Mouse (Mus musculus): Measurements from ENCODE around the gene Ptprc. TPM values are rescaled to one million over a fixed set of nuclear protein-coding genes. Genes with fewer than 3 reads are reported as not detected.
A peak's percentile ranks its signal among the peaks of the same experiment; 100 is the strongest.

The Ptprc gene
- total RNA-seq, 2 experiments from 2014 or later, result 1.3 to 1.6 TPM

GRCm38 (mm10) chr1:138083707-138084106 is 91.8 kb downstream of the Ptprc start:
- intact Hi-C loops (cut with DNase I; ENCODE audit: low total_unique reads), result no loop called here
- no peak for DNase-seq

- intact Hi-C loops (cut with DNase I; ENCODE audit: low total_unique reads), result no loop called here
These were observed 95.2 kb downstream of the Ptprc start for GRCm38 (mm10) chr1:138080308-138080707.

GRCm38 (mm10) chr1:138044196-138044945 is 131.1 kb downstream of the Ptprc start:
- intact Hi-C loops (cut with DNase I; ENCODE audit: low total_unique reads), result loop anchor here (10.0 kb wide), 1 partner anchor 710 kb away; no protein-coding TSS in a partner anchor

More at GRCm38 (mm10) chr1:138080308-138080707, 95.2 kb downstream of the Ptprc start:
- DNase-seq, result no peak

GRCm38 (mm10) chr1:138040556-138040955 is 135.0 kb downstream of the Ptprc start:
- peak; percentile 39 for DNase-seq
- intact Hi-C loops (cut with DNase I; ENCODE audit: low total_unique reads), result loop anchor here (10.0 kb wide), 1 partner anchor 706 kb away; no protein-coding TSS in a partner anchor

More at GRCm38 (mm10) chr1:138044196-138044945, 131.1 kb downstream of the Ptprc start:
- peak; percentile 74 for DNase-seq

GRCm38 (mm10) chr1:138039201-138039600 is 136.3 kb downstream of the Ptprc start:
- intact Hi-C loops (cut with DNase I; ENCODE audit: low total_unique reads), result no loop called here
- DNase-seq, result no peak

- intact Hi-C loops (cut with DNase I; ENCODE audit: low total_unique reads), result no loop called here
- no peak for DNase-seq
These were observed 138.0 kb downstream of the Ptprc start for GRCm38 (mm10) chr1:138037484-138037883.

- intact Hi-C loops (cut with DNase I; ENCODE audit: low total_unique reads), result no loop called here
- no peak for DNase-seq
These were observed 145.9 kb downstream of the Ptprc start for GRCm38 (mm10) chr1:138029649-138030048.

- no peak for DNase-seq
- intact Hi-C loops (cut with DNase I; ENCODE audit: low total_unique reads), result no loop called here
These were observed 150.2 kb downstream of the Ptprc start for GRCm38 (mm10) chr1:138025298-138025697.

GRCm38 (mm10) chr1:138023601-138024000 is 151.9 kb downstream of the Ptprc start:
- intact Hi-C loops (cut with DNase I; ENCODE audit: low total_unique reads), result no loop called here
- no peak for DNase-seq

GRCm38 (mm10) chr1:138022918-138023295 is 152.6 kb downstream of the Ptprc start:
- DNase-seq, result no peak
- intact Hi-C loops (cut with DNase I; ENCODE audit: low total_unique reads), result no loop called here

- intact Hi-C loops (cut with DNase I; ENCODE audit: low total_unique reads), result no loop called here
- DNase-seq, result no peak
These were observed 153.3 kb downstream of the Ptprc start for GRCm38 (mm10) chr1:138021962-138022917.

Other genes starting within 250 kb of the Ptprc start
- not detected for gene Atp6v1g3, start 98.0 kb upstream of the Ptprc start, total RNA-seq (2021)

Data from gastrocnemius, postnatal 14 days (tissue).